Mouse (Mus musculus) lung, adult 2 months (tissue): ENCODE results near the gene Prkg1.
A peak's percentile ranks its signal among the peaks of the same experiment; 100 is the strongest.

ENCODE experiments used
- CTCF ChIP-seq: fragments of 200-500 bp; IDR thresholded peaks from 2 replicates; pipeline ENCODE4 v1.5.1; 2011; ENCODE audit warnings: mild to moderate bottlenecking, low read length, control low read depth; ENCODE audit not compliant: insufficient read depth
- POLR2A ChIP-seq: fragments of 200-500 bp; IDR thresholded peaks from 2 replicates; pipeline ENCODE4 v1.6.1; 2011; ENCODE audit warnings: low read depth, mild to moderate bottlenecking, control low read depth, low read length, borderline replicate concordance; ENCODE audit errors: extremely low read depth

- TF ChIP-seq CTCF (peak; percentile 88), POLR2A (no peak)
Observed at GRCm38 (mm10) chr19:30554467-30554881, 1210.4 kb downstream of the Prkg1 start.
